Mouse (Mus musculus) spleen, embryonic (tissue): ENCODE measurements around the gene Fut11.

ENCODE experiments used
- CTCF ChIA-PET: fragments of 350-600 bp; sonication (Branson Sonifier 250); formaldehyde crosslinking; loops from one replicate; lab custom pipeline; 2022; lab: Charles Lee

Fut11 gene

GRCm38 (mm10) chr14:20713832-20714231, 19.1 kb downstream of the Fut11 start:
- CTCF ChIA-PET, result interaction anchor here (0.6 kb wide), 1 partner anchor 9 kb away, joined by 3 read pairs; no protein-coding TSS in a partner anchor

- CTCF ChIA-PET, result no interaction called here
Observed at GRCm38 (mm10) chr14:20718443-20718842, 23.7 kb downstream of the Fut11 start.

GRCm38 (mm10) chr14:20719767-20720166, 25.0 kb downstream of the Fut11 start:
- CTCF ChIA-PET, result no interaction called here

GRCm38 (mm10) chr14:20721371-20721770, 26.6 kb downstream of the Fut11 start:
- CTCF ChIA-PET, result interaction anchor here (0.7 kb wide), 1 partner anchor 47 kb away, joined by 6 read pairs; no protein-coding TSS in a partner anchor

- CTCF ChIA-PET, result no interaction called here
Observed at GRCm38 (mm10) chr14:20723006-20723405, 28.2 kb downstream of the Fut11 start.

- CTCF ChIA-PET, result no interaction called here
Observed at GRCm38 (mm10) chr14:20724043-20724442, 29.3 kb downstream of the Fut11 start.

GRCm38 (mm10) chr14:20725660-20726339, 31.0 kb downstream of the Fut11 start:
- CTCF ChIA-PET, result no interaction called here

GRCm38 (mm10) chr14:20729871-20730270, 35.1 kb downstream of the Fut11 start:
- CTCF ChIA-PET, result no interaction called here

GRCm38 (mm10) chr14:20730853-20731602, 36.3 kb downstream of the Fut11 start:
- CTCF ChIA-PET, result no interaction called here

GRCm38 (mm10) chr14:20733041-20733951, 38.5 kb downstream of the Fut11 start:
- CTCF ChIA-PET, result no interaction called here

GRCm38 (mm10) chr14:20733952-20734774, 39.4 kb downstream of the Fut11 start, which contains the start of gene Ndst2:
Gene Ndst2 (minus strand): TSS chr14:20734562.
- CTCF ChIA-PET, result no interaction called here

GRCm38 (mm10) chr14:20735052-20735451, 40.3 kb downstream of the Fut11 start:
- CTCF ChIA-PET, result no interaction called here

GRCm38 (mm10) chr14:20735892-20736390, 41.2 kb downstream of the Fut11 start:
- CTCF ChIA-PET, result no interaction called here

- CTCF ChIA-PET, result no interaction called here
Observed at GRCm38 (mm10) chr14:20737306-20737705, 42.5 kb downstream of the Fut11 start.

GRCm38 (mm10) chr14:20738511-20738910, 43.7 kb downstream of the Fut11 start:
- CTCF ChIA-PET, result no interaction called here

- CTCF ChIA-PET, result no interaction called here
Observed at GRCm38 (mm10) chr14:20741301-20741700, 46.5 kb downstream of the Fut11 start.

GRCm38 (mm10) chr14:20743614-20744013, 48.8 kb downstream of the Fut11 start:
- CTCF ChIA-PET, result interaction anchor here (0.6 kb wide), 1 partner anchor 198 kb away, joined by 4 read pairs; no protein-coding TSS in a partner anchor

GRCm38 (mm10) chr14:20746935-20747334, 52.2 kb downstream of the Fut11 start:
- CTCF ChIA-PET, result no interaction called here

GRCm38 (mm10) chr14:20748388-20748787, 53.6 kb downstream of the Fut11 start:
- CTCF ChIA-PET, result no interaction called here

- CTCF ChIA-PET, result no interaction called here
Observed at GRCm38 (mm10) chr14:20749494-20750051, 54.8 kb downstream of the Fut11 start.
